Mouse (Mus musculus) erythroblast, embryonic 14.5 days (primary cell): ENCODE results near the gene Crct1. TPM values are rescaled to one million over a fixed set of nuclear protein-coding genes. Genes with fewer than 3 reads are reported as not detected.

ENCODE experiments used
- H3K27me3 ChIP-seq: 2 replicates; pipeline ENCODE4 v1.6.1; 2012; ENCODE audit warnings: inconsistent platforms; ENCODE audit not compliant: control insufficient read depth
- H3K36me3 ChIP-seq: 2 replicates; pipeline ENCODE4 v1.6.1; 2012; ENCODE audit warnings: mild to moderate bottlenecking, inconsistent platforms; ENCODE audit not compliant: control insufficient read depth
- H3K4me1 ChIP-seq: 2 replicates; pipeline ENCODE4 v1.6.1; 2012; ENCODE audit warnings: inconsistent platforms; ENCODE audit not compliant: control insufficient read depth
- H3K4me3 ChIP-seq: replicated peaks from 2 replicates; pipeline ENCODE3; 2012; ENCODE audit warnings: moderate library complexity, mild to moderate bottlenecking, inconsistent platforms
- H3K9me3 ChIP-seq: 2 replicates; pipeline ENCODE4 v1.6.1; 2012; ENCODE audit warnings: low read length, inconsistent platforms, mixed read lengths; ENCODE audit not compliant: control insufficient read depth
- GATA1 ChIP-seq: IDR thresholded peaks from 2 replicates; pipeline ENCODE4 v1.6.1; 2012; ENCODE audit warnings: low read length, inconsistent platforms, mixed read lengths
- TAL1 ChIP-seq: IDR thresholded peaks from 3 replicates; pipeline ENCODE4 v1.6.1; 2012; ENCODE audit warnings: low read length, inconsistent platforms, mixed read lengths
- polyA plus RNA-seq: library from polyadenylated mRNA; stranded (reverse); fragments of >175 nt; gene quantifications from 2 replicates; pipeline ENCODE4 v1.2.3, GENCODE M21; 2012

Gene Crct1
- polyA plus RNA-seq, 1 experiment = not detected

DNA sequence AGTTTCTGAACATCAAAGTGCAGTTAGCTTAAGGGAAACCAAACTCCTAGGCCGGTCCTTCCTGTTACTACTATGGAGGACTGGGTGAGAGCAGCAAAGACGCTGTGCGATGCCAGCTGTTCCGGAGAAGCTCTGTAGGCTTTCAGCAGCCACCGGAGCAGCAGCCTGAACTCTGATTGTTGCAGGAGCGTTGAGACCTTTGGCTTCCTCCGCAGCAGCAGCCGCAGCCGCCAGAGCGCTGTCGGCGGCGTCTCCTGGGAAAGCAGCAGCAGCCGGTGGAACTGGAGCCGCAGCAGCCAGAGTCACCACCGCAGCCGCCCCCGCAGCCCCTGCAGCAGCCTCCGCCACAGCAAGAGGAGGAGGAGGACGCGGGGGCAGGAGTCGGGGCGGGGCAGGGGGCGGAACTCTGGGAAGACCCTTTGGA, 1.1 kb downstream of the Crct1 start:
- H3K27me3 ChIP-seq = peaks cover 11% of the 10 kb centered on the region
- no peaks in the 10 kb centered on the region for H3K4me1 ChIP-seq
- no peaks in the 10 kb centered on the region for H3K9me3 ChIP-seq
- no peaks in the 10 kb centered on the region for H3K36me3 ChIP-seq
- no peak overlapping the region for H3K4me3 ChIP-seq
- TF ChIP-seq TAL1 = no peak
- no peak for TF ChIP-seq GATA1

DNA sequence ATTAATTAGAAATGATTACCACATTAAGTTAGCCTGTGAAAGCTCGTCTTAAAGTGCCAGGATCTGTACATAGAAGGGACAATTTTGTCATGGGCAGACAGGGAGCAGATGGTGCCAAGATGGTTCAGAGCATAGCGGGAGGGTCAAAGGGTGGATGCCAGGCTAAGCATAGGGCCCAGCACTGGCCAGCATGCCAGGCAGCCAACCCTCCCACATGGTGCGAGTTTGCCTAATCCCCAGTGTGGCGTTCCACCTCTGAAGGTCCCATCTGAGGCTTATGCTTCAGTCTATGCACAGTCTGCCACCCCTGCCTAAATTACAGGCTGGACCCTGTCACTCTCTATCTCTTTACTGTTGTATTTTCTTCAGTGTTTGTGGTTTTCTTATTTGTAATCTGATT, 12.6 kb downstream of the Crct1 start:
- TF ChIP-seq GATA1 = no peak
- TF ChIP-seq TAL1 = no peak
- Histone ChIP-seq H3K36me3 (no peaks in the 10 kb centered on the region), H3K4me3 (no peak overlapping the region), H3K4me1 (no peaks in the 10 kb centered on the region), H3K27me3 (no peaks in the 10 kb centered on the region), H3K9me3 (no peaks in the 10 kb centered on the region)

DNA sequence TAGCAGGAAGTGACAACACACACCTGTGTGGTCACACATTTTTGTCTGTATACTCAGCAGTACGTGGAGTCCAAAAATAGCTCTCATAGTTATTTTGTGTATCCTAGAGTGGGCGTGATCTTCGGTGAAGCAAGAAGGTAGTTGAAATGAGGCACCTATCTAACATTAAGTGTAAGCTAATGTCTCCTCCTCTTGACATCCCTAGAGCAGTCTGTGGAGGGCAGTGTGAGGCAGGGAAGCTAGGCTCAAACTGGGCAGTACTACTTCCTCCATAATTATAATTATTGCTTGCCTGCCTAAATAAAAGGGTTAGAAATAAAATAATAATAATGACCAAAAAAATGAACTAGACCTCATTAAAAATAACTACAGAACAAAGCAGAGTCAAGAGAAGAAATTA, 14.9 kb downstream of the Crct1 start:
- no peaks in the 10 kb centered on the region for H3K9me3 ChIP-seq
- TF ChIP-seq GATA1 (no peak), TAL1 (no peak)
- no peaks in the 10 kb centered on the region for H3K4me1 ChIP-seq
- no peaks in the 10 kb centered on the region for H3K27me3 ChIP-seq
- H3K36me3 ChIP-seq = no peaks in the 10 kb centered on the region
- H3K4me3 ChIP-seq = no peak overlapping the region

- TF ChIP-seq TAL1 = no peak
- no peak for TF ChIP-seq GATA1
- Histone ChIP-seq H3K9me3 (no peaks in the 10 kb centered on the region), H3K27me3 (no peaks in the 10 kb centered on the region), H3K4me3 (no peak overlapping the region), H3K4me1 (no peaks in the 10 kb centered on the region), H3K36me3 (no peaks in the 10 kb centered on the region)
These were observed 16.8 kb downstream of the Crct1 start for GRCm38 (mm10) chr3:92998691-92999090.

DNA sequence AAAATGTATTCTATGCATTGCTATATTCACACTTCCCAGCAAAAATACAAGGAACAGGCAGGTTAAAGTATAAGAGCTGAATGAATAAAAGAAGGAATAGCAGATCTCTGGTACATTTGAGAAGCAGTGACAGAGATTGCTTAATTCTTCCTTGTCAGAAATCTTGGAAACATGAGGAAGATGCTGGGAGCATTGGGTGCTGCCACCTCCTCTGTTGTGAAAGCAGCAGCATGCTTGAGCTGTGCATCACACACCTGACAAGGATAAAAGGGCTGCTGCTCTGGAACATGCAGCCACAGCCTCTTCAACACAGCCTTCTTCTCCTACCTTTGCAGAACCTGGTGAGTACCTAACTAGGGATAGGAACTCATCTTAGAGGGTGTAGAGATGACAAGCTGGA, 23.6 kb downstream of the Crct1 start, which contains the start of gene Lce3f:
Gene Lce3f (plus strand): TSS at position 301 of the 400 bp plus-strand sequence.
- no peak within 1 kb of the TSS for H3K4me3 ChIP-seq
- TF ChIP-seq TAL1 = no peak
- TF ChIP-seq GATA1 = no peak
- no peaks in the 10 kb centered on the region for H3K4me1 ChIP-seq
- H3K9me3 ChIP-seq = no peaks in the 10 kb centered on the region
- no peaks in the 10 kb centered on the region for H3K27me3 ChIP-seq
- no peaks in the 10 kb centered on the region for H3K36me3 ChIP-seq

- TF ChIP-seq GATA1 = no peak
- TF ChIP-seq TAL1 = no peak
- no peaks in the 10 kb centered on the region for H3K36me3 ChIP-seq
- no peaks in the 10 kb centered on the region for H3K4me1 ChIP-seq
These were observed 37.0 kb downstream of the Crct1 start for GRCm38 (mm10) chr3:92978484-92978883.

DNA sequence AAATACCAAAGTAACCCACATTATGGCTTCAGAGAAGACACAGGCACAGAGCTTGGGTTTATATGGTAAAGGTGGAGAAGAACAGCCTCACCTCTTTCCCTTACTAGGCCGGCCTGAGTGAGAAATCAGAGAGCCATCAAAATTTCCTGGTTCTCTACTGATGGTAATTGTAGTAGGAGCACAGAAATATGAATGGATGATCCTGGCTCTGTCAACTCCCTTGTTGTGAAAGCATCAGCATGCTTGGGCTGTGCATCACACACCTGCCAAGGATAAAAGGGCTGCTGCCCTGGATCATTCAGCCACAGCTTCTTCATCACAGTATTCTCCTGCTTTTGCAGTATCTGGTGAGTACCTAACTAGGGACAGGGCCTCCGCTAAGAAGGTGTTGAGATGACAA, 48.7 kb downstream of the Crct1 start, which contains the start of gene Lce3e:
Gene Lce3e (plus strand): TSS at position 301 of the 400 bp plus-strand sequence.
- Histone ChIP-seq H3K4me3 (no peak within 1 kb of the TSS), H3K4me1 (no peaks in the 10 kb centered on the region), H3K27me3 (no peaks in the 10 kb centered on the region), H3K9me3 (no peaks in the 10 kb centered on the region), H3K36me3 (no peaks in the 10 kb centered on the region)
- TF ChIP-seq TAL1 = no peak
- TF ChIP-seq GATA1 = no peak

More at GRCm38 (mm10) chr3:92978484-92978883, 37.0 kb downstream of the Crct1 start:
- Histone ChIP-seq H3K9me3 (no peaks in the 10 kb centered on the region), H3K27me3 (no peaks in the 10 kb centered on the region), H3K4me3 (no peak overlapping the region)

Other genes with a start within 250 kb of the Crct1 start
- not detected in 2 replicates for gene Lce1i, start 236.8 kb downstream of the Crct1 start, polyA plus RNA-seq
- not detected in 2 replicates for gene Lce1j, start 225.2 kb downstream of the Crct1 start, polyA plus RNA-seq
- not detected in 2 replicates for gene Lce1k, start 207.8 kb downstream of the Crct1 start, polyA plus RNA-seq
- gene Kprp, start 188.4 kb downstream of the Crct1 start, polyA plus RNA-seq = not detected in 2 replicates
- not detected in 2 replicates for gene Lce1l, start 164.4 kb downstream of the Crct1 start, polyA plus RNA-seq
- not detected in 2 replicates for gene 2310050C09Rik, start 145.5 kb downstream of the Crct1 start, polyA plus RNA-seq
- gene Lce3a, start 89.5 kb downstream of the Crct1 start, polyA plus RNA-seq = not detected in 2 replicates
- gene Lce3b, start 82.7 kb downstream of the Crct1 start, polyA plus RNA-seq = not detected in 2 replicates
- gene Lce3c, start 71.2 kb downstream of the Crct1 start, polyA plus RNA-seq = not detected in 2 replicates
- not detected in 2 replicates for gene Lce3d, start 58.3 kb downstream of the Crct1 start, polyA plus RNA-seq
- not detected in 2 replicates for gene Lce3e, start 48.6 kb downstream of the Crct1 start, polyA plus RNA-seq
- gene Lce3f, start 23.5 kb downstream of the Crct1 start, polyA plus RNA-seq = not detected in 2 replicates
- gene Lce1m, start 3.4 kb upstream of the Crct1 start, polyA plus RNA-seq = not detected in 2 replicates
- not detected in 2 replicates for gene Gm4858, start 53.1 kb upstream of the Crct1 start, polyA plus RNA-seq
- gene Crnn, start 129.1 kb upstream of the Crct1 start, polyA plus RNA-seq = not detected in 2 replicates
- gene Flg2, start 181.6 kb upstream of the Crct1 start, polyA plus RNA-seq = not detected in 2 replicates